Mouse (Mus musculus) midbrain, embryonic 10.5 days (tissue): ENCODE results near the gene Cabp4. TPM values are rescaled to one million over a fixed set of nuclear protein-coding genes. Genes with fewer than 3 reads are reported as not detected.

Source experiments
- DNase-seq: peaks from one replicate; pipeline ENCODE4 v3.0.0-alpha.2; 2017; ENCODE audit warnings: low spot score
- H3K27ac ChIP-seq: fragments of 300-500 bp; sonication (generic); replicated peaks from 2 replicates; pipeline ENCODE4 v1.5.1; 2016; ENCODE audit warnings: mild to moderate bottlenecking
- H3K27me3 ChIP-seq: fragments of 300-500 bp; sonication (generic); 2 replicates; pipeline ENCODE4 v1.6.1; 2016; ENCODE audit warnings: low read depth, mild to moderate bottlenecking; ENCODE audit not compliant: poor library complexity, severe bottlenecking
- H3K36me3 ChIP-seq: fragments of 300-500 bp; sonication (generic); 2 replicates; pipeline ENCODE4 v1.6.1; 2016; ENCODE audit warnings: mild to moderate bottlenecking, moderate library complexity
- H3K4me1 ChIP-seq: fragments of 300-500 bp; sonication (generic); 2 replicates; pipeline ENCODE4 v1.6.1; 2016
- H3K4me3 ChIP-seq: fragments of 300-500 bp; sonication (generic); 2 replicates; pipeline ENCODE4 v1.5.1; 2016; ENCODE audit warnings: mild to moderate bottlenecking, moderate library complexity
- H3K9me3 ChIP-seq: fragments of 300-500 bp; sonication (generic); replicated peaks from 2 replicates; pipeline ENCODE4 v1.6.1; 2016; ENCODE audit warnings: mild to moderate bottlenecking
- WGBS: fragments of 180-500 bp; shearing (Covaris S2); methylation state at CpG from one replicate; pipeline ENCODE4 v1.1.7; 2016; 5-methylcytosine and 5-hydroxymethylcytosine counted together
- polyA plus RNA-seq: library from polyadenylated mRNA; unstranded; fragments of >200 nt; fragmentation: Nextera tagmentation; extraction: Ambion mirVana; gene quantifications from 2 replicates; pipeline ENCODE4 v1.2.1, GENCODE M21; 2016

The Cabp4 gene
- polyA plus RNA-seq, 1 experiment from 2014 or later, result not detected

DNA sequence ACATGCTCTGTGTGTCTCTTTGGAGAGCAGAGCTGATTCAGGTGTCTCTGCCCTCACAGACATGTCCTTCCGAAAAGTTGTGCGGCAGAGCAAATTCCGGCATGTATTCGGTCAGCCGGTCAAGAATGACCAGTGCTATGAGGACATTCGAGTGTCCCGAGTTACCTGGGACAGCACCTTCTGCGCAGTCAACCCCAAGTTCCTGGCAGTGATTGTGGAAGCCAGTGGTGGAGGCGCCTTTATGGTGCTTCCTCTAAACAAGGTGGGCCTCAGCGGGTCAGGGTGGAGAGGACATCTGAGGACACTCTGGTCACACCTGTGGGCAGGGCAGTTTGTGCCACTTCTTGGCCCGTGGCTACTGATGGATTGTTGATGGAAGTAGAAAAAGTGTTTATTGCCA is 5.5 kb upstream of the Cabp4 start:
- Histone ChIP-seq H3K27me3 (no peaks in the 10 kb centered on the region), H3K9me3 (peaks cover 6% of the 10 kb centered on the region; the same call in 1 of the 2 replicates), H3K4me1 (peaks cover 31% of the 10 kb centered on the region), H3K36me3 (peaks cover 44% of the 10 kb centered on the region), H3K4me3 (peak overlapping the region; percentile 84), H3K27ac (peak overlapping the region; percentile 87)
- no peak for DNase-seq
- WGBS, result 91% methylated on average over 11 of the region's 11 CpGs

DNA sequence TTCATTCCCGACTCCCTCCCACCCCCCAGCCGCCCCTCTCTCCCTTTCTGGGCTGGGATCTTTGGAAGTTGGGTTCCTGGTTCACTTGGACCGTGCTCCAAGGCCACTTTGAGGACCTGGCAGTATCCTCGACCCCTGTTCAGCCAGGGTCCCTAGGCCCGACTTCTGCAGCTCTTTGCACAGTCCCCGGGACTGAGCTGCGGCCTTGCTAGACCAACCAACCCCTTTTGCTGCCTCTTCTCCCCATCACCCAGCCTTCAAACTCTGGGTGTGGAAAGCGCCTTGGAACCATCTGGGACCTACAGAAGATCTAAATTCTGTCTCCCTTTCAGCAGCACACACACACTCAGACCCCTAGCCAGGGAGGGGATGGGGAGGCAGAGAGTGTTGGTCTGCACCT is 5.0 kb upstream of the Cabp4 start:
- no peak for DNase-seq
- H3K27ac ChIP-seq, result peak overlapping the region; percentile 87
- H3K27me3 ChIP-seq, result no peaks in the 10 kb centered on the region
- peak overlapping the region; percentile 84 for H3K4me3 ChIP-seq
- H3K36me3 ChIP-seq, result peaks cover 40% of the 10 kb centered on the region
- H3K9me3 ChIP-seq, result peaks cover 6% of the 10 kb centered on the region; the same call in 1 of the 2 replicates
- peaks cover 31% of the 10 kb centered on the region for H3K4me1 ChIP-seq
- 11% methylated on average over 8 of the region's 8 CpGs for WGBS

GRCm38 (mm10) chr19:4148491-4148806 is 4.6 kb upstream of the Cabp4 start, which contains the start of gene Coro1b:
Gene Coro1b, plus strand, starts transcription at chr19:4148619.
- peak; percentile 95 for DNase-seq
- peak within 1 kb of the TSS; percentile 87 for H3K27ac ChIP-seq

DNA sequence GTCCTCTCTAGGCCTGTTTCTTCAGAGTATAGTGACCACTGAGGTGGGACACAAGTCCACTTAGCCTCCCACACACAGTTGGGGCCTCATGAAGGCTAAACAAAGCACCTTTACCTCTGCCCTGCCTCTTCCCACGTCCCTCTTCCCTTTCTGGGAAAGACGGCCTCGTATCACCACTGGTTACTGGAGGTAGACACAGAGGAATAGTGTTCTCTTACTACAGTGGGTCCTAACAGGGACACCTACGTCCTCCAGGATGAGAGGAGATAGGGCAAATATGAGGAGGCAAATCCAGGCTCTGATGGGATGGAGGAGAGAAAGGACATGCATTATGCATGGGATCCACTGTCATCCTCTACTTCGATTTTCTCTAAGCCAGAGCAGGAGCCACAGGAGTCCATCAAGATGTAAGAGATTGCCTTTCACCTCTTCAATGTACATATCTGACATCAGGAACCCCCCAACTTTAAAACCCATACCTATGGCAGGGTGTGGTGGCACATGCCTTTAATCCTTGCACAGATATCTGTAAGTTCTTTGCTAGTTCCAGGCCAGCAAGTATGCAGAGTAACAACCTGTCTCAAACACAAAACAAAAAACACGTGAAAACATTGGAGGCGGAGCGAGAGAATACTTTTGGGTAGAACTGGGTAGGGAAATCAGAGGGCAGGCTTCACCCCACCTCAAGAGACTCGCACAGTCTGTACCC is 4.1 kb upstream of the Cabp4 start:
- peaks cover 31% of the 10 kb centered on the region for H3K36me3 ChIP-seq
- peaks cover 31% of the 10 kb centered on the region for H3K4me1 ChIP-seq
- no peak for DNase-seq
- H3K4me3 ChIP-seq, result peak overlapping the region; percentile 84
- 34% methylated on average over 9 of the region's 9 CpGs for WGBS
- peak overlapping the region; percentile 87 for H3K27ac ChIP-seq
- peaks cover 6% of the 10 kb centered on the region; the same call in 1 of the 2 replicates for H3K9me3 ChIP-seq
- H3K27me3 ChIP-seq, result no peaks in the 10 kb centered on the region

More at GRCm38 (mm10) chr19:4148491-4148806, 4.6 kb upstream of the Cabp4 start, which contains the start of gene Coro1b:
- peaks cover 31% of the 10 kb centered on the region for H3K4me1 ChIP-seq
- no peaks in the 10 kb centered on the region for H3K27me3 ChIP-seq
- H3K36me3 ChIP-seq, result peaks cover 37% of the 10 kb centered on the region
- H3K9me3 ChIP-seq, result peaks cover 6% of the 10 kb centered on the region; the same call in 1 of the 2 replicates
- H3K4me3 ChIP-seq, result peak within 1 kb of the TSS; percentile 84
- WGBS, result under 1% methylated on average over 33 of the region's 33 CpGs

DNA sequence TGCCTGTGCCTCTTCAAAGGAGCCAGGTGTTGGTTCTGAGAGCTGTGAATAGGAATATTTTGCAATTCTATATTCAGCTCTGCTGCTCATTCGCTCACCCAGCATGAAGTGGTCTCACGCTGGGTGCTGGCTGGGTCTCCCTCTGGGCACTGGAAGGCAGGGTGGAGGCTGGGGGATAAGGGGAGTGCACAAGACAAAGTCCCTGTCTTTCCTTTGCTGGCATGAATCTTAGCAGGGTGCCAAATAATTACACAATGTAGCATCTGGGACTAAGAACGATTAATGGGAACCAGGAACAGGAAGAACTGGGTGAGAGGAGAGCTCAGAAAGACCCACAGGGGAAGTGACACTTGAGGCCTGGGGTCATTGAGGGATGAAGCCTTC is 3.2 kb upstream of the Cabp4 start:
- H3K27ac ChIP-seq, result no peak overlapping the region
- no peaks in the 10 kb centered on the region for H3K27me3 ChIP-seq
- H3K4me1 ChIP-seq, result peaks cover 34% of the 10 kb centered on the region
- H3K36me3 ChIP-seq, result peaks cover 23% of the 10 kb centered on the region
- no peak for DNase-seq
- H3K4me3 ChIP-seq, result no peak overlapping the region
- peaks cover 6% of the 10 kb centered on the region; the same call in 1 of the 2 replicates for H3K9me3 ChIP-seq
- WGBS, result 47% methylated on average over 3 of the region's 3 CpGs

GRCm38 (mm10) chr19:4146366-4147021 is 2.7 kb upstream of the Cabp4 start:
- no peak overlapping the region for H3K4me3 ChIP-seq
- no peaks in the 10 kb centered on the region for H3K27me3 ChIP-seq
- H3K27ac ChIP-seq, result no peak overlapping the region
- 59% methylated on average over 12 of the region's 12 CpGs for WGBS
- peaks cover 18% of the 10 kb centered on the region for H3K36me3 ChIP-seq
- DNase-seq, result no peak
- peaks cover 34% of the 10 kb centered on the region for H3K4me1 ChIP-seq
- peaks cover 6% of the 10 kb centered on the region; the same call in 1 of the 2 replicates for H3K9me3 ChIP-seq

- no peak for DNase-seq
- 87% methylated on average over 5 of the region's 5 CpGs for WGBS
- peaks cover 34% of the 10 kb centered on the region for H3K4me1 ChIP-seq
- H3K9me3 ChIP-seq, result peaks cover 6% of the 10 kb centered on the region; the same call in 1 of the 2 replicates
- peaks cover 12% of the 10 kb centered on the region for H3K36me3 ChIP-seq
- no peak overlapping the region for H3K4me3 ChIP-seq
- no peaks in the 10 kb centered on the region for H3K27me3 ChIP-seq
- H3K27ac ChIP-seq, result no peak overlapping the region
Measured at GRCm38 (mm10) chr19:4145936-4146335, 2.1 kb upstream of the Cabp4 start.

- Histone ChIP-seq H3K36me3 (peaks cover 1% of the 10 kb centered on the region; the same call in 1 of the 2 replicates), H3K27me3 (no peaks in the 10 kb centered on the region), H3K27ac (0 out of 2 replicates have a peak overlapping the region, but pooled peaks have one; percentile 14), H3K4me1 (peaks cover 33% of the 10 kb centered on the region), H3K4me3 (no peak overlapping the region), H3K9me3 (peaks cover 6% of the 10 kb centered on the region; the same call in 1 of the 2 replicates)
- 87% methylated on average over 16 of the region's 16 CpGs for WGBS
- no peak for DNase-seq
Measured at GRCm38 (mm10) chr19:4144550-4145498, 991 bp upstream of the Cabp4 start.

DNA sequence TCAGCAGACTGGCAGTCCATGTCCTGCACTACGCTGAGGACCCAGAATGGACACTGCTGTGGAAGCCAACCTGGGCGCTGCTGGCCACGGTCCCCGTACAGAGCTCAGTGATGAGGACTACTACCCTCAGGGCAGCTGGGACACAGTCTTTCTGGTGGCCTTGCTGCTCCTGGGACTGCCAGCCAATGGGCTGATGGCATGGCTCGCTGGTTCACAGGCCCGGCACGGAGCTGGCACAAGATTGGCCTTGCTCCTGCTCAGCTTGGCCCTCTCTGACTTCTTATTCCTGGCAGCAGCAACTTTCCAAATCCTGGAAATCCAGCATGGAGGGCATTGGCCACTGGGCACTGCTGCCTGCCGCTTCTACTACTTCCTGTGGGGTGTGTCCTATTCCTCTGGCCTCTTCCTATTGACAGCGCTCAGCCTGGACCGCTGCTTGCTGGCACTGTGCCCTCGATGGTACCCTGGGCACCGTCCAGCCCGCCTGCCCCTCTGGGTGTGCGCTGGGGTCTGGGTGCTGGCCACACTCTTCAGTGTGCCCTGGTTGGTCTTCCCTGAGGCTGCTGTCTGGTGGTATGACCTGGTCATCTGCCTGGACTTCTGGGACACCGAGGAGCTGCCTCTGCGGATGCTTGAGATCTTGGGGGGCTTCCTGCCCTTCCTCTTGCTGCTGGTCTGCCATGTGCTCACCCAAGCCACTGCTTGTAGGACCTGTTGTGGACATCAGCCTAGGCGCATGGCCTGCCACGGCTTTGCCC is 1.2 kb downstream of the Cabp4 start:
- Histone ChIP-seq H3K36me3 (no peaks in the 10 kb centered on the region), H3K9me3 (peaks cover 6% of the 10 kb centered on the region; the same call in 1 of the 2 replicates), H3K27ac (no peak overlapping the region; the same call in 1 of the 2 replicates), H3K4me3 (no peak overlapping the region), H3K4me1 (peaks cover 28% of the 10 kb centered on the region), H3K27me3 (no peaks in the 10 kb centered on the region)
- 93% methylated on average over 18 of the region's 18 CpGs for WGBS
- no peak for DNase-seq

DNA sequence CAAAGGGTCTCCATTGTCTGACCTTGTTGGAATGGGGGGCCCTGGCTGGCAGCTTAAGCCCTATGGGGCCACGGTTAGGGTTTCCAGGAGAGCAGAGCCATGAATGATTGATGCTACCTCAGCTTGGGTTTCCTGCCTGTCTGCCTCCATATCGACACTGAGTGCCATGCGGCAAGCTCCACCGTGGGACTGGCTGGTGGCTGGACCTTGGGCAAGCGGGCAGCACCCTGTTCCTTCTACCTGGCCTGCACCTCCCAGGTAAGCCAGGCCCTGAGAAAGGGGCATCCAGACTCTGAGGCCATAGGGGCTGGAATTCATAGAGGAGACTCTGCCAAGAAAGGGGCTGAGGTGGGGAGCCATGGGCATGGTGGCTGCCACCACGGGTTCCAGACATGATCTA is 3.7 kb downstream of the Cabp4 start:
- DNase-seq, result no peak
- Histone ChIP-seq H3K36me3 (no peaks in the 10 kb centered on the region), H3K27ac (0 out of 2 replicates have a peak overlapping the region, but pooled peaks have one; percentile 17), H3K4me3 (no peak overlapping the region), H3K4me1 (peaks cover 23% of the 10 kb centered on the region), H3K9me3 (no peaks in the 10 kb centered on the region), H3K27me3 (no peaks in the 10 kb centered on the region)
- 87% methylated on average over 6 of the region's 6 CpGs for WGBS

DNA sequence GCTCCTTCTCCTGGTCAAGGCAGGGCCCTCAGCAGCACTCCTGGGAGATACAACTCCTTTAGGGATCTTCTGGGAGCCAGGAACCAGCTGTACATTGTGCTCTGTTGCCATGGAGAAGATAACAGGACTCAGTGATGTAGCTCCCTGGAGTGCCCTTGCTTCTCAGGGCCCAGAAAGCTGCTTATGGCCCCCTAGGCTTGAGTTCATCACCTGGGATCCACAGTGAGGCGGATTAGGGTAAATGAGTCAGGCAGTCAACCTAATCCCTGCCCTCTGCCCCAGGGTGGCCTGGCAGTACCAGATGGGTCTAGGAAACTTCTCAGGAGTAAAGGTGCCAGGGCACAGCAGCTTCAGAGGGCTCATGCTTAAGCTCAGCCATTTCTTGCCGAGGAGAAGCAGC is 4.4 kb downstream of the Cabp4 start, which contains the start of gene Gpr152:
Gene Gpr152, plus strand, starts transcription at position 342 of the 400 bp plus-strand sequence.
- DNase-seq, result no peak
- WGBS, result 65% methylated on average over 2 of the region's 2 CpGs
- Histone ChIP-seq H3K27me3 (no peaks in the 10 kb centered on the region), H3K9me3 (no peaks in the 10 kb centered on the region), H3K4me1 (peaks cover 23% of the 10 kb centered on the region), H3K36me3 (no peaks in the 10 kb centered on the region), H3K4me3 (no peak within 1 kb of the TSS), H3K27ac (peak within 1 kb of the TSS; percentile 65)
